Mouse (Mus musculus) R1 (cell line): ENCODE data around the gene Oasl2.
"Not testable (repeated sequence)": the region's sequence is repeated elsewhere in the genome, so short reads cannot be mapped to it uniquely, and the experiment has no call there.

Experiments
- DNase-seq: peaks from one replicate; pipeline ENCODE4 v3.0.0-alpha.2; 2018; ENCODE audit warnings: low read depth, low spot score

Oasl2 gene

DNA sequence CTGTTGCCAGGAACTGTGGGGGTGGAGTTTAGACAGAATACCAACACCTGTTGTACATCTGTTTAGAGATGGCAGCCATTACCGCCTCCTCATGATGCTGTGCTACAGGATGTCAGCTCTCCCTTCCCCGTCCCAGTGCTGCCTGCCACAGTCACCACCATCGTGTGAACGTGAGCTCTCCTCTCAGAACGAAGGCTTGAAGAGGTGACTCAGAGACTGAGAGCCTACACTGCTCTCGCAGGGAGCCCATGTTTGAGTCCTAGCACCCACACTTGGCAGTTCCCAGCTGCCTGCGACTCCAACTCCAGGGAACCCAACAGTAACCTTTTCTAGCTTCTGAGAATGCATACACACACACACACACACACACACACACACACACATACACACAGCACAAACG, 18.1 kb downstream of the Oasl2 start:
- no peak for DNase-seq

DNA sequence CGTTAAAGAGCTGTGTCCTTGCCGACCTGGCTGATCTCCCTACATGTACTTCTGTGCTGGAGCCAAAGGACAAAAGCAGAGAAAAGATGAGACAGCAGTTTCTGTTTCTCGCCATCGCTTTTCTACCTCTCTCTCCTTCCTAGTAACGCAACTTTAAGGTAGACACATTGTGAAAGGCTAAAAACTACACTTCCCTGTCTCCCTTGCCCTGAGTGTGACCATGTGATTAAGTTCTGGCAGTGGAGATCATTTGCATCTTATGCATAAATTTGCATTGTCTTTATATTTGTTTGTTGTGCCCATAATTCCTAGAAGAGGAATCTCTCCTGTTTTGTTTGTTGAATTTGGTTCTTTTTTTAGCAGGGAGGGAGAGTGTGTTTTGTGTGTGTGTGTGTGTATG, 19.1 kb downstream of the Oasl2 start:
- no peak for DNase-seq

DNA sequence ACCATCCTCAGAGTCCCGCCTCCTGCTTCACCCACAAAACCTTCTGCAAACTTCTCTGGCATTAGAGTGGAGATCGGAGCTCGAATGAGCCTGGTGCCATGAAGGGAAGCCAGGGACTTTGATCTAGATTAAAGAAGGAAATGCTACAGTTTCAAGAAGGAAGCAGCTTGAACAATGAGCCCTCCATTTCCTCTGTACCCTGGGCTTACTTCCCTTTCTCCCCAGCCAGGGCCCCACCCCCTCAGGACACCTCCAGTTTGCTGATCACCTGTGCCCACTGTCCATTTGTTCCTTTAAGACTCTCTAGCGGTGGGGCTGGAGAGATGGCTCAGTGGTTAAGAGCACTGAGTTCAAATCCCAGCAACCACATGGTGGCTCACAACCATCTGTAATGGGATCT, 20.0 kb downstream of the Oasl2 start:
- DNase-seq: no peak

DNA sequence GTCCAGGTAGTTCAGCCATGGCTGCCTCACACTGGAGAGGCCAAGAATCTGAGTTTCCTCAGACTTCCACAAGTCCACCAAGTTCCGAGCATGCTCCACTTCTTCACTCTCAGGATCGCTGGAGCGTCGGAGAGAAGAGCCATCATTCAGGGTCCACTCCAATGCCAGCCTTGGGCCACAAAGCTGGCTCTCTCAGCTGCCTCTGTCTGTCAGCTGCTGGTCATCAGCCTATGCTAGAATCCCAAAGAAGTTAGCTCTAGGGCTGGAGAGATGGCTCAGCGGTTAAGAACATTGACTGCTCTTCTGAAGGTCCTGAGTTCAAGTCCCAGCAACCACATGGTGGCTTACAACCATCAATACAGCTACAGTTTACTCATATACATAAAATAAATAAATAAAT, 20.6 kb downstream of the Oasl2 start:
- not testable (repeated sequence) for DNase-seq

DNA sequence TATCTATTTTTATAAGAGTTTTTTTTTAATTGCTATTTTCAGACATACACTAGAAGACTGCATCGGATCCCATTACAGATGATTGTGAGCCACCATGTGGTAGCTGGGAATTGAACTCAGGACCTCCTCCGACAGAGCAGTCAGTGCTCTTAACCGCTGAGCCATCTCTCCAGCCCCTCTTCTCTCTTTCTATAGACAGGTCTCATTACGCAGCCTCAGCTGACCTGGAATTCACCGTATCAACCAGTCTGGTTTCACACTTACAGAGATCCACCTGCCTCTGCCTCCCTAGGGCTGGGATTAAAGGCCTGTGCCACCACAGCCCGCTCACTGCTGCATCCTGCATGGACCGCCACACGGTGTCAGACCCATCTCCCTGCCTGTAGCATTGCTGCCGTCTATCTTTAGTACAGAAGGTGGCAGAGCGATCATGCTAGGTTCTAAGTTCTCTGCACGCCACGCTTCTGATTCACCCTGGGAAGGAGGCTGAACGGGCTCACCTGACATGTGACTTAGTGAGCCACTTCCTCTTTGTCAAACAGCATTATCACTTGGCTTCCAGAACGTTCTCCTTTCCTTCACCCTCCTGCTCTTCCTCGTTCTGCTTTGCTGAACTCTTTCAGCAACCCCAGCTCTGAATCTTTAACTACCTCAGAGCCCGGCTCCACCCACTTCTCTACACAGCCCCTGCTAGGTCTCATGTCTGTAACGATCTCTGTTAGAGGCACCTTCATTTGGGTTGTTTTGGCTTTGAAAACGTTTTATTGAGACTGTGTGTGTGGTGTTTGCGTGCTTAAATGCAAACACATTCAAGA, 25.0 kb downstream of the Oasl2 start:
- DNase-seq: no peak

DNA sequence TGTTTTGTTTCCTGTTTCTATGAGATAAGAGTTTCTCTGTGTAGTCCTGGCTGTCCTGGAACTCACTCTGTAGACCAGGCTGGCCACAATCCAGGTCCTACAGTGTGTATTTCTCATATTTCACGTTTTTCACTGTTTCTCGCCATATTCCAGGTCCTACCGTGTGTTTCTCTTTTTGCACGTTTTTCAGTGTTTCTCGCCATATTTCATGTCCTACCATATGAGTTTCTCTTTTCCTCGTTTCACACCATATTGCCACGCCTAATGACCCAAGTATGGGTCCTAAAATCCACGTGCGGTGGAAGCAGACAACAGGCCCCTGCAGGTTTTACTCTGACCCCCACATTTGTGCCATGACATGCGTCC, 25.6 kb downstream of the Oasl2 start:
- no peak for DNase-seq

DNA sequence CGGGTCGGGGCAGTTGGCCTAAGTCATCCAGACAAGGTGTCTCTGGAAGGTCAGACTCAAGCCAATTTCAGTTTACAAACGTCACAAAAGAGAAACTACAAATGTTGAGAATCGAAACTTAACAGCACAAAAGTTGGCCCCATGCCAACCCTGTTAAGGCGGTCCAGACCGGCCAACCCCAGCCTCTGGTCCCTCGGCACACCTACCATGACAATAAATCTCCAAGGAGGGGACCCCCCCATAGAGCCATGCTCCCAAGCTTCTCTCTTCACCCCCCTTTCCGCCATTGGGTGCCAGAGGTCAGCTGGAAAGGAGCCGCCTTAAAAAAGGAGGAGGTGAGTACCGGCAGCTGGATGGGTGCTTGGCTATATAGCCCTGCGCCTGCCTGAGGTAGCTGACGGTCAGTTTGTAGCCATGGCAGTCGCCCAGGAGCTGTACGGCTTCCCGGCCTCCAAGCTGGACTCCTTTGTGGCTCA, 26.3 kb downstream of the Oasl2 start, which contains the start of gene Oasl1:
TSS of gene Oasl1 (plus strand) at position 243 of the 476 bp plus-strand sequence.
- DNase-seq: peak; percentile 36

DNA sequence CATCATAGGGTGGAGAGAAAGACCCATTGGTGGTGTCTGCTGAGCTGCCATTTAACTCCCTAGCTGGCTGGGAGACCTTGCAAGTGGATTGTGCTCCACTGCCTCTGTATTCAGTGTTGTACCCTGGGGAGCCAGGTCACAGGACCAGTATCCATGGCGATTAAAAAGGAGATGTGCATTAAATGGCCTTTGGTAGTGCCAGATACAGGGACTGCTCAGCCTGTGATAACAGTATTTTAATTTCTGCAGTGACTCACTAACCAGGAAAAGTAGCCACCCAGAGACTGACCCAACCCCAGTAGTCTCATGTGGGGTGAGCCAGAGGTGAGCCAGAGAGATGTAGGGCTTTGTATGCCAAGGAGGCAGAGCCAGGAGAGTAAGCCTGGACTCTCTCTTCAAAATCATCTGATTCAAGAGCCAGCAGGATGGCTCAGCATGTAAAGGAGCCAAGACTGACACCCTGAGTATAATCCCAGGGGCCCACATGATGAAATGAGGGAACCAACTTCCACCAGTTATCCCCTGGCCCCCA, 29.5 kb downstream of the Oasl2 start:
- no peak for DNase-seq

DNA sequence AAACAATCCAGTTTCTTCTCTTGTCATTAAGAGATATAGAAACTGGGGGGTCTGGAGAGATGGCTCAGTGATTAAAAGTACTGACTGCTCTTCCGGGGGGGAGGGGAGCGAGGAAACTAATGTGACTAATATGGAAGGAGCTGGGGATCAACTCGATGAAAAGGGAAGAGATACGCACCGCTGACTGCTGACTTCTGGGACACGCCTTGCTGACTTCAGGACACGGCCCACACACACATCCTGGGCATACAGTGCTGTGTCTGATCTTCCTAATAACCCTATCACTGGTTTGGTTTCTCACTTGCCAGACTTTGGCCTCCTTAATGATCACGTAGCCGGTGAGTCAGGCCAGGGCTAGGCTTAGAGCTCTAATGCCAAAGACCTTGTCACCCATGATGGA, 30.0 kb downstream of the Oasl2 start:
- no peak for DNase-seq

DNA sequence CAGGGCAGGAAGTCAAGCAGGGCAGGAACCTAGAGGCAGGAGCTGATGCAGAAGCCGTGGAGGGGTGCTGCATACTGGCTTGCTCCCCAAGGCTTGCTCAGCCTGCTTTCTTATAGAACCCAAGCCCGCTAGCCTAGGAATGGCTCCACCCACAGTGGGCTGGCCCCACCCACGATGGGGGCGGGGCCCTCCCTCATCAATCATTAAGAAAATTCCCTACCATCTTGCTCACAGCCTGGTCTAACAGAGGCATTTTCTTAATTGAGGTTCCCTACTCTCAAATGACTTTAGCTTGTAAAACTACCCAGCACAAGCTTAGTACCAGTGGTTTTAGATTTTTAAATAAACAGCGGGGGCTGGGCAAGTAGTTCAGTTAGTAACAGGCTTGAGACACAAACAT, 34.9 kb downstream of the Oasl2 start:
- DNase-seq: peak; percentile 71

DNA sequence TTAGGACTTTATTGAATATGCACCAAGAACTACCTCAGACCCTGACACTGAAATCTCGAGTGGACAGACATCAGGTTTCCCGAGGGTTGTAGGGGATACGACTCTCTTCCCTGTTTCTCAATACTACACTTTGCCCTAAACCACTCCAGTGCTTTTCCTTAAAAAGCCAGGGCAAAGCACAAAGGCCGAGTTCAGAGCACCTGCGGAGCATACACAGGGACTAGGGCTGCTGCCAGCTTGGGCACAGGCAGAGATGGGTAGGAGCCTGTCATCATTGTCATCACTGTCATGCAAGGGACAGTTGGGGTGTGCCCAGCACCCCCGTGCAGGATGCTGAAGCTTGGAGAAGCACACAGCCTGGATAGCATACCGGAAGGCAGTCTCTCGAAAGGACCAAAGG, 36.5 kb downstream of the Oasl2 start:
- DNase-seq: no peak

DNA sequence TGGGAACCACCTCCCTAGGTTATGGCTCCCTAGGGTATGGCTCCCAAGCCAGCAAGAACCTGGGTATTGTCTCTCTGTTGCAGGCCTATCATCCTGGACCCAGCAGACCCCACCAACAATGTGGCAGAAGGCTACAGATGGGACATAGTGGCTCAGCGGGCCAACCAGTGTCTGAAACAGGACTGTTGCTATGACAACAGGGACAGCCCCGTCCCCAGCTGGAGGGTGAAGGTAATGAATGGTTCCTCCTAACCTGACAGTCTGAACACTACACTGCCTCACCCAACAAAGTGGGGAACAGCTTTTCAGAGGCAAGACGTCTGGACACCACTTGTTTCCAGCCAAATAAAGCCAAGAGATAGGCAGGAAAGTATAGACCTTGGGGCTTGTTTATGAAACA, 39.1 kb downstream of the Oasl2 start:
- peak; percentile 74 for DNase-seq

DNA sequence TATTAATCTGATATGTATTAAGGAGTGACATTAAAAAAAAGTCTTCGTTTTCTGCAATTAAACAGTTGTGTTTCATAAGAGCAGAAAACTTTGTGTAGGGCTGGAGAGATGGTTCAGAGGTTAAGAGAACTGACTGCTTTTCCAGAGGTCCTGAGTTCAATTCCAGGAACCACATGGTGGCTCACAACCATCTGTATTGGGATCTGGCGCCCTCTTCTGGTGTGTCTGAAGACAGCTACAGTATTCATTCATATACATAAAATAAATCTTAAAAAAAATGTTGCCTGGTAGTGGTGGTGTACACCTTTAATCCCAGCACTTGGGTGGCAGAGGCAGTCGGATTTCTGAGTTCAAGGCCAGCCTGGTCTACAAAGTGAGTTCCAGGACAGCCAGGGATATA, 44.4 kb downstream of the Oasl2 start:
- not testable (repeated sequence) for DNase-seq

DNA sequence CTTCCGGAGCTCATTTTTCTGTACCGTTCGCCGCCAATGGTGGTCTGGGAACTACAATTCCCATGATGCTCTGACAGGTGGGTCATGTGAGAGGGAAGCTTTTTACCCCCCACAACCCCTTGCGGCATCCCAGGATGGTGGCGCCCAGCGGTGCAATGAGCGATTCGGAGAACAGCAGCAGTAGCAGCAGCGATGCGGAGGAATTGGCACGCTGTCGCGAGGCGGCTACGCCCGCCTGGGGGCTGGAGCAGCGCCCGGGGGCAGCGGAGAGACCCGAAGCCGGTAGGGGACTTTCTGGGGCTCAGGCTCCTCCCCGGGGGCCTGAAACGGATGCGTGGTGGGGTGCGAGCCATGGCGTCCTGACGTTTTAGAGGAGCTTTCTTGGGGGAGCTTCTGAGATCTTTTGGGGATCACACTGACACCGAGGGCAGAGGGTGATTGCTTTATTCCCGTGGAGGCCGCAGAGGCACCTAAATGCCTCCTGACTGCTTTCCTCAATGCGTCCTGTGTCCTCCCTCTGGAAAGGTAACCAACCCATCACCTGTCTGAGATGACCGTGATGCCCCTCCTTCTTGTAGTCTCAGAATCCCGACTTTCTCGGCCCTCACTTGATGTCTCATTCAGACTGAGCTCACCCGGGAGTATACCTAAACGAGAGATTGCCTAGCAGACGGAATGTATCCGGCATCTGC, 45.5 kb downstream of the Oasl2 start, which contains the start of gene 2210016L21Rik:
TSS of gene 2210016L21Rik (plus strand) at position 85 of the 692 bp plus-strand sequence.
- DNase-seq: peak; percentile 95

DNA sequence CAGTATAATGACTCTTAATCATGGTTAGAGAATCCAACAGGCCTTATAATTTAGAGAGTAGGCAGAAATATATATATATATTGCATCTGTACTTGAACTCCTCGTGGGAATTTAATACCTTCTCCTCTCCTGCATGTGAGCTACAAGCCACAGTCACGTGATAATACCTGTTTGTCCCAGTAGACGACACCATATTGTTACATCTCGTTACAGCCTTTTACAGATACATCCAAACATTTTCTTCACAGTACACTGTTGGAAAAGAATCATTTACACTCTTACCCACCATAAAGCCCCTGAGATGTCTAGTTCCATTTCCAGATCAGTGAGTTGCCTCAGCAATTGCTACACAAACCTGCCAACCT, 46.0 kb downstream of the Oasl2 start:
- no peak for DNase-seq

DNA sequence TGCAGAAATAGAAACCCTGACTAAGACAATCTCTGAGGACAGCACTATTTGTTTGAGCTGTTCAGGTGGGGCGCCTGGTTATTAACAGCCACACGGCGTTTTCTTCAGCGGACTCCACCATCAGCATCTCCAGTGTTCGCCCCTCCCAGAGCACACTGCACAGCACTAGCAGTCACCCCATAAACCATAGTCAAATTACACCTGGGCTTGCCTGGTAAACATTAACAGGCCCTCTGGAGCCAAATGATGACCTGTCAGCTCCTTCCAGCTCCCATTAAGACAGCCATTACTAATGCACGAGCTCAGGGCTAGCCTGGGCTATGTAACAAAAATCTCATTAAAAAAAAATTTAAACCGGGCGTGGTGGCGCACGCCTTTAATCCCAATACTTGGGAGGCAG, 48.3 kb downstream of the Oasl2 start:
- no peak for DNase-seq

DNA sequence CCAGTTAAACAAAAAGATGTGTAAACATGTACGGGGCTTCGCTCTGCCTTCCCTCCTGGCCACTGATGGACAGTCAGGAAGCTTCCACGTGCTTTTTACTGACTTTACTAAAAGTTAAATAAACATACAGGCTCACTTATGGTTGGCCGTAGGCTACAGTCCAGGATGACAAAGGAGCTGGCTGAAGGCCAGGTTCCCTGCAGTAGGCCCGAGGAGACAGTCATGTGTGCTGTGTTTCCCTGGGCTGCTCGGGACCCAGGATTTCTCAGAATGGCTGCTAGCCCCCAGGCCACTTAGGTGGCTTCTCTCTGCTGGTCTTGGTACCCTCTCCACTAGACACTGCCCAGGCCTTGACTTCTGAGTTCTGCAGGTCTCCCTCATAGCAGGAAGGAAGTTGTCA, 52.2 kb downstream of the Oasl2 start:
- DNase-seq: no peak

DNA sequence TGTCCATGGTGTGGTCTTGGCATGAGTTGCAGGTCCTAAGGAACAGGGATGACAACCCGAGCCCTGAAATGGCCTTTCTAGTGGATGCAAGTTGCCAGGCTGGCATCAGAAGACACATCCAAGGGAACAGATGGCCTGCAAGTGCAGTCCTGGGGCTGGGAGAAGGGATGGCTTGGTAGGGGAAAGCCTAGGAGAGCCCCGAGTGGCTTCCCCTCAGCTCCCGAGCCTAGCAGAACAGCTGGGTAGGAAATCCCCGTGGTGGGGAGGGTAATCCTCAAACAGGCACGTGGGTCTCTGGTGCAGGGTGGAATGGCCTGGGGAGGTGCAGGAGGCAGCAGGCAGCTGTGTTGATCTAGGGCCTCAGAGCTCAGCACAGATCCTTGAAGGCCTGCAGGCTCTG, 52.6 kb downstream of the Oasl2 start:
- DNase-seq: no peak

DNA sequence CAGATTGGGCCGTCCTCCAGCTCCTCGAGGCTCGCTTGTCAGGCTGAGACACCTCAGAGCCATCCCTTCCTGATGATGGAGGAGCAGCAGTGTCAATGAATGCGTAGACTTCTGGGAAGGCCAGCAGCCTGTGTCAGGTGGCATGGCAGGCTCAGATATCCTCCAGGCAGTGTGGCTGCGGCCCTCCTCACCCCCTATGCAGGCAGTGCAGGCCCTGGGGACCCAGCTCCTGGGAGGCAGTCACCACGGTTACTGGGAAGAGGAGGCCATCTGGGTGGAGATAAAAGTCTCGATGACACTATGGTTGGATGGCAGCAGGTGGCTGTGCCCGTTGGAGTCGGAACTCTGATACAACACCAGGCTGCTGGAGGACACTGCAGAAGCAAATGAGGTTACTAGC, 53.1 kb downstream of the Oasl2 start:
- no peak for DNase-seq

DNA sequence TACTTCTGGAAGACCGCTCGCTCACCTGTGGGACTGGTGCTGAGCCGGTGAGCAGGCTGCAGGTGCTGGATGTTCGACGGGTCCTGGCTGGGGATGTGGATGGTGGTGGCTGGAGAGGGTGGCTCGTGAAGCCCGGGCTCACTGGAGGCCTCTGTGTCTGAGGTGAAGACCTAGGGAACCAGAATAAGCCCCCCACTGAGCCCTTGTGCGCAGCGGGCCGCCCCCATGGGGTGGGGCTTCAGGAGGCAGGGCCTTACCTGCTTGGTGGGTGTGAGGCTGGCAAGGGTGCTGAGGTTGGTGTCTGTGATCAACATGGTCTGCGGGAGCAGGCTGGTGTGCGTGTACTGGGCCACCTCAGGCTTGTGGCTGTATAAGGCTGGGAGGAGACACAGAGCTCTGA, 53.9 kb downstream of the Oasl2 start:
- DNase-seq: no peak

DNA sequence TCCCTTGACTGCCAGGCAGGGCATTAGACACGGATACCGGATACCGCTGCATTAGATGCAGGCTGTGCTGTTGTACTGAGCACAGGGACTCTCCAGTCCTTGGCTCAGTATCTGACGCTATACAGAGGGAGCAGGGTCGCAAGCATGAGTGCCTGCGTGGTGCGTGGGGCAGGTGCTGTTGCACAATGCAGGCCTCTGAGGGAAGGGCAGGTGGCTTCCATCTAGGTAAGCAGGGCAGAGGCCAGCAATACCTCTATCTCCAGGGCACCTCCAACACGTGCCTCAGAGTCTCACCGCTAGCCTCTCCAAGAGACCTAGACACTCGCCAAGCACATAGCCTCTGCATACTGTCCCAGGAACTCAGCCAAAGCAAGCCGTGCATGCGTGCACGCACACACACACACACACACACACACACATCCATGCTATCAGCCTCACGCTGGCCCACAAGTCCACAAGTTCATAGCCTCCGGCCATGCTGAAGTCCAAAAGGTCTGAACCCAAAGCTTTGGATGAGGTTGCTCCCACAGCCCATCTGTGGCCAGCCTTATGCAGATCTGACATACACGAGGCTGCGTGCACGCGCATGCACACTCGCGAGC, 54.6 kb downstream of the Oasl2 start:
- DNase-seq: no peak

DNA sequence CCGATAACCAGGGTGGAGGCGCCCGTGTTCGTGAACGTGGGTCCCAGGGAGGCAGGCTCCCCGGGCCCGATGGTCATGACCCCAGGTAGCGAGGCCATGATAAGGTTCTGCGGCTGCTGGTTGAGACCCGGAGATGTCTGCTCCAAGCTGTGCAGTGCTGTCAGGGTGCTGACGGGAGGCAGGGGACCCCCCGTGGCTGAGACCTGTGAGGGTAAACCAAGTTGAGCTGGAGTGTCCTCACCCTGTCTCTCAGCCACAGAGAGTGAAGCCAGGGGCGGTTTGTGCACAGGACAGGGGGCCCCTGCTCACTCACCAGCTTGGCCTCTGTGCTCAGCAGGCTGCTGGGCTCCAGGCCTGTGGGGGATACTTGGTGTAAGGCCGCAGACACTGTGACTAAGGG, 56.6 kb downstream of the Oasl2 start:
- no peak for DNase-seq
